Mouse (Mus musculus) G1E-ER4 (cell line): ENCODE results near the gene Tubgcp5. TPM values are rescaled to one million over a fixed set of nuclear protein-coding genes. Genes with fewer than 3 reads are reported as not detected.

Experiments used
- GATA1 ChIP-seq: IDR thresholded peaks from one replicate; pipeline ENCODE4 v1.8.0; 2012; ENCODE audit warnings: low read length, inconsistent platforms
- polyA plus RNA-seq: library from polyadenylated mRNA; stranded (reverse); fragments of >175 nt; gene quantifications from 2 replicates; pipeline ENCODE4 v1.2.3, GENCODE M21; 2012

Gene Tubgcp5
- polyA plus RNA-seq, 1 experiment = 5.1 TPM

- TF ChIP-seq GATA1 = no peak
Observed at GRCm38 (mm10) chr7:55841977-55842503, 48.1 kb downstream of the Tubgcp5 start.

GRCm38 (mm10) chr7:55842504-55843152 lies 48.7 kb downstream of the Tubgcp5 start:
- TF ChIP-seq GATA1 = no peak

- TF ChIP-seq GATA1 = no peak
Observed at GRCm38 (mm10) chr7:55846606-55847312, 52.8 kb downstream of the Tubgcp5 start.

- TF ChIP-seq GATA1 = no peak
Observed at GRCm38 (mm10) chr7:55849948-55850571, 56.1 kb downstream of the Tubgcp5 start.

GRCm38 (mm10) chr7:55852787-55853186 lies 58.8 kb downstream of the Tubgcp5 start:
- TF ChIP-seq GATA1 = no peak

- TF ChIP-seq GATA1 = no peak
Observed at GRCm38 (mm10) chr7:55855597-55855996, 61.6 kb downstream of the Tubgcp5 start.

- no peak for TF ChIP-seq GATA1
Observed at GRCm38 (mm10) chr7:55856741-55857140, 62.8 kb downstream of the Tubgcp5 start.

- no peak for TF ChIP-seq GATA1
Observed at GRCm38 (mm10) chr7:55857729-55858128, 63.8 kb downstream of the Tubgcp5 start.

GRCm38 (mm10) chr7:55858836-55859517 lies 65.0 kb downstream of the Tubgcp5 start:
- no peak for TF ChIP-seq GATA1

GRCm38 (mm10) chr7:55859518-55859872 lies 65.5 kb downstream of the Tubgcp5 start:
- no peak for TF ChIP-seq GATA1

GRCm38 (mm10) chr7:55859956-55860355 lies 66.0 kb downstream of the Tubgcp5 start:
- no peak for TF ChIP-seq GATA1

GRCm38 (mm10) chr7:55861175-55861574 lies 67.2 kb downstream of the Tubgcp5 start:
- TF ChIP-seq GATA1 = no peak

GRCm38 (mm10) chr7:55865044-55865443 lies 71.1 kb downstream of the Tubgcp5 start:
- no peak for TF ChIP-seq GATA1

GRCm38 (mm10) chr7:55865750-55866416 lies 71.9 kb downstream of the Tubgcp5 start:
- TF ChIP-seq GATA1 = no peak

- no peak for TF ChIP-seq GATA1
Observed at GRCm38 (mm10) chr7:55868247-55868646, 74.3 kb downstream of the Tubgcp5 start.
